Mouse (Mus musculus) bone marrow macrophage, adult 2 months (primary cell): ENCODE results near the gene Bag6.

ENCODE experiments used
- CTCF ChIP-seq: IDR thresholded peaks from 2 replicates; pipeline ENCODE4 v1.5.1; 2012; ENCODE audit warnings: low read depth, mild to moderate bottlenecking, low read length, moderate library complexity
- POLR2A ChIP-seq: IDR thresholded peaks from 2 replicates; pipeline ENCODE4 v1.6.1; 2012; ENCODE audit warnings: mild to moderate bottlenecking, low read depth, low read length, borderline replicate concordance

- TF ChIP-seq CTCF (no peak), POLR2A (no peak)
Observed at GRCm38 (mm10) chr17:35187345-35187744, 52.4 kb downstream of the Bag6 start.
